Mouse (Mus musculus): ENCODE measurements around the gene Adgrg2. TPM values are rescaled to one million over a fixed set of nuclear protein-coding genes. Genes with fewer than 3 reads are reported as not detected.

The Adgrg2 gene
- 1.2 and 1.7 TPM in 2 replicates for polyA plus RNA-seq (2014; fragmentation: Nextera tagmentation; extraction: Ambion mirVana)

GRCm38 (mm10) chrX:160390464-160390956 is at the start of gene Adgrg2:
Adgrg2 (plus strand) TSS chrX:160390690.
- H3K9ac ChIP-seq (ENCODE audit: low read length), result no peak within 1 kb of the TSS; the same call in 1 of the 2 replicates
- H3K27ac ChIP-seq (ENCODE audit: low read depth, low read length), result no peak within 1 kb of the TSS
- peaks cover 13% of the 10 kb centered on the region for H3K27me3 ChIP-seq (ENCODE audit: control insufficient read depth, insufficient read depth, low read length)
- 13% methylated on average over 32 of the region's 42 CpGs for WGBS
- no peaks in the 10 kb centered on the region for H3K9me3 ChIP-seq (ENCODE audit: control insufficient read depth, low read length)
- H3K4me2 ChIP-seq (ENCODE audit: low read depth), result peak within 1 kb of the TSS; percentile 65
- peak; percentile 83 for ATAC-seq (ENCODE audit: insufficient read depth, low FRiP score, low TSS enrichment)
- H3K4me1 ChIP-seq (ENCODE audit: control insufficient read depth, insufficient read depth, low read length), result no peaks in the 10 kb centered on the region
- H3K36me3 ChIP-seq (ENCODE audit: control insufficient read depth, insufficient read depth, low read length), result no peaks in the 10 kb centered on the region
- H3K4me3 ChIP-seq (ENCODE audit: low read depth, low read length), result peak within 1 kb of the TSS; percentile 37
- DNase-seq (ENCODE audit: low spot score), result peak; percentile 35

GRCm38 (mm10) chrX:160350995-160351394 is 39.5 kb upstream of the Adgrg2 start:
- Histone ChIP-seq H3K36me3 (ENCODE audit: control insufficient read depth, insufficient read depth, low read length) (no peaks in the 10 kb centered on the region), H3K9ac (ENCODE audit: low read length) (no peak overlapping the region), H3K4me3 (ENCODE audit: low read depth, low read length) (no peak overlapping the region), H3K27me3 (ENCODE audit: control insufficient read depth, insufficient read depth, low read length) (no peaks in the 10 kb centered on the region), H3K4me1 (ENCODE audit: control insufficient read depth, insufficient read depth, low read length) (no peaks in the 10 kb centered on the region), H3K27ac (ENCODE audit: low read depth, low read length) (no peak overlapping the region), H3K4me2 (ENCODE audit: low read depth) (no peak overlapping the region), H3K9me3 (ENCODE audit: control insufficient read depth, low read length) (no peaks in the 10 kb centered on the region)
- WGBS, result 55% methylated on average over 7 of the region's 7 CpGs
- DNase-seq (ENCODE audit: low spot score) (no peak), ATAC-seq (ENCODE audit: insufficient read depth, low FRiP score, low TSS enrichment) (no peak)

- Histone ChIP-seq H3K9me3 (ENCODE audit: control insufficient read depth, low read length) (no peaks in the 10 kb centered on the region), H3K4me3 (ENCODE audit: low read depth, low read length) (no peak overlapping the region), H3K36me3 (ENCODE audit: control insufficient read depth, insufficient read depth, low read length) (no peaks in the 10 kb centered on the region), H3K4me1 (ENCODE audit: control insufficient read depth, insufficient read depth, low read length) (no peaks in the 10 kb centered on the region), H3K9ac (ENCODE audit: low read length) (no peak overlapping the region), H3K27me3 (ENCODE audit: control insufficient read depth, insufficient read depth, low read length) (no peaks in the 10 kb centered on the region), H3K27ac (ENCODE audit: low read depth, low read length) (no peak overlapping the region), H3K4me2 (ENCODE audit: low read depth) (no peak overlapping the region)
- DNase-seq (ENCODE audit: low spot score), result no peak
- WGBS, result 37% methylated on average over 1 of the region's 1 CpGs
- ATAC-seq (ENCODE audit: insufficient read depth, low FRiP score, low TSS enrichment), result no peak
Measured at GRCm38 (mm10) chrX:160351967-160352677, 38.4 kb upstream of the Adgrg2 start.

- Histone ChIP-seq H3K36me3 (ENCODE audit: control insufficient read depth, insufficient read depth, low read length) (no peaks in the 10 kb centered on the region), H3K9ac (ENCODE audit: low read length) (no peak overlapping the region), H3K27ac (ENCODE audit: low read depth, low read length) (no peak overlapping the region), H3K4me1 (ENCODE audit: control insufficient read depth, insufficient read depth, low read length) (no peaks in the 10 kb centered on the region), H3K4me2 (ENCODE audit: low read depth) (no peak overlapping the region), H3K4me3 (ENCODE audit: low read depth, low read length) (no peak overlapping the region), H3K9me3 (ENCODE audit: control insufficient read depth, low read length) (no peaks in the 10 kb centered on the region), H3K27me3 (ENCODE audit: control insufficient read depth, insufficient read depth, low read length) (0 out of 2 replicates have a peak, but pooled peaks cover 2% of the 10 kb centered on the region)
- ATAC-seq (ENCODE audit: insufficient read depth, low FRiP score, low TSS enrichment) (no peak), DNase-seq (ENCODE audit: low spot score) (no peak)
- WGBS, result 83% methylated on average over 6 of the region's 6 CpGs
Measured at GRCm38 (mm10) chrX:160384748-160385501, 5.6 kb upstream of the Adgrg2 start.

GRCm38 (mm10) chrX:160385502-160385772 is 5.1 kb upstream of the Adgrg2 start:
- Histone ChIP-seq H3K9ac (ENCODE audit: low read length) (no peak overlapping the region), H3K4me1 (ENCODE audit: control insufficient read depth, insufficient read depth, low read length) (no peaks in the 10 kb centered on the region), H3K9me3 (ENCODE audit: control insufficient read depth, low read length) (no peaks in the 10 kb centered on the region), H3K4me3 (ENCODE audit: low read depth, low read length) (no peak overlapping the region), H3K36me3 (ENCODE audit: control insufficient read depth, insufficient read depth, low read length) (no peaks in the 10 kb centered on the region), H3K27ac (ENCODE audit: low read depth, low read length) (no peak overlapping the region), H3K27me3 (ENCODE audit: control insufficient read depth, insufficient read depth, low read length) (0 out of 2 replicates have a peak, but pooled peaks cover 5% of the 10 kb centered on the region), H3K4me2 (ENCODE audit: low read depth) (no peak overlapping the region)
- DNase-seq (ENCODE audit: low spot score) (no peak), ATAC-seq (ENCODE audit: insufficient read depth, low FRiP score, low TSS enrichment) (no peak)
- 69% methylated on average over 1 of the region's 1 CpGs for WGBS

GRCm38 (mm10) chrX:160412930-160413453 is 22.5 kb downstream of the Adgrg2 start:
- ATAC-seq (ENCODE audit: insufficient read depth, low FRiP score, low TSS enrichment), result no peak
- no peaks in the 10 kb centered on the region for H3K27me3 ChIP-seq (ENCODE audit: control insufficient read depth, insufficient read depth, low read length)
- WGBS, result 84% methylated on average over 4 of the region's 4 CpGs

GRCm38 (mm10) chrX:160413881-160414395 is 23.4 kb downstream of the Adgrg2 start:
- Histone ChIP-seq H3K27me3 (ENCODE audit: control insufficient read depth, insufficient read depth, low read length) (no peaks in the 10 kb centered on the region), H3K4me3 (ENCODE audit: low read depth, low read length) (no peak overlapping the region), H3K4me2 (ENCODE audit: low read depth) (no peak overlapping the region), H3K36me3 (ENCODE audit: control insufficient read depth, insufficient read depth, low read length) (no peaks in the 10 kb centered on the region), H3K9ac (ENCODE audit: low read length) (no peak overlapping the region), H3K27ac (ENCODE audit: low read depth, low read length) (no peak overlapping the region), H3K4me1 (ENCODE audit: control insufficient read depth, insufficient read depth, low read length) (no peaks in the 10 kb centered on the region), H3K9me3 (ENCODE audit: control insufficient read depth, low read length) (no peaks in the 10 kb centered on the region)
- ATAC-seq (ENCODE audit: insufficient read depth, low FRiP score, low TSS enrichment) (no peak), DNase-seq (ENCODE audit: low spot score) (no peak)
- 89% methylated on average over 7 of the region's 7 CpGs for WGBS

More at GRCm38 (mm10) chrX:160412930-160413453, 22.5 kb downstream of the Adgrg2 start:
- Histone ChIP-seq H3K9me3 (ENCODE audit: control insufficient read depth, low read length) (no peaks in the 10 kb centered on the region), H3K36me3 (ENCODE audit: control insufficient read depth, insufficient read depth, low read length) (no peaks in the 10 kb centered on the region), H3K27ac (ENCODE audit: low read depth, low read length) (no peak overlapping the region), H3K4me2 (ENCODE audit: low read depth) (no peak overlapping the region), H3K9ac (ENCODE audit: low read length) (no peak overlapping the region), H3K4me3 (ENCODE audit: low read depth, low read length) (no peak overlapping the region), H3K4me1 (ENCODE audit: control insufficient read depth, insufficient read depth, low read length) (no peaks in the 10 kb centered on the region)
- DNase-seq (ENCODE audit: low spot score), result no peak

GRCm38 (mm10) chrX:160418397-160418796 is 27.9 kb downstream of the Adgrg2 start:
- WGBS, result 89% methylated on average over 7 of the region's 7 CpGs
- DNase-seq (ENCODE audit: low spot score) (no peak), ATAC-seq (ENCODE audit: insufficient read depth, low FRiP score, low TSS enrichment) (no peak)
- H3K4me1 ChIP-seq (ENCODE audit: control insufficient read depth, insufficient read depth, low read length), result no peaks in the 10 kb centered on the region
- H3K4me2 ChIP-seq (ENCODE audit: low read depth), result no peak overlapping the region
- no peaks in the 10 kb centered on the region for H3K27me3 ChIP-seq (ENCODE audit: control insufficient read depth, insufficient read depth, low read length)
- no peaks in the 10 kb centered on the region for H3K9me3 ChIP-seq (ENCODE audit: control insufficient read depth, low read length)
- H3K4me3 ChIP-seq (ENCODE audit: low read depth, low read length), result no peak overlapping the region
- H3K27ac ChIP-seq (ENCODE audit: low read depth, low read length), result no peak overlapping the region
- H3K36me3 ChIP-seq (ENCODE audit: control insufficient read depth, insufficient read depth, low read length), result no peaks in the 10 kb centered on the region
- no peak overlapping the region for H3K9ac ChIP-seq (ENCODE audit: low read length)

All from neural tube, embryonic 11.5 days (tissue).